Mouse (Mus musculus) neural tube, embryonic 13.5 days (tissue): Measurements from ENCODE around the gene Ankrd16. TPM values are rescaled to one million over a fixed set of nuclear protein-coding genes. Genes with fewer than 3 reads are reported as not detected.
A peak's percentile ranks its signal among the peaks of the same experiment; 100 is the strongest.

ENCODE experiments used
- ATAC-seq: fragments of 200-750 bp; cut with Nextera tagmentation; 2 replicates; pipeline ENCODE4 v1.8.0; 2017; ENCODE audit warnings: low read depth, mild to moderate bottlenecking, moderate TSS enrichment, moderate library complexity
- H3K27ac ChIP-seq: fragments of 300-500 bp; sonication (generic); replicated peaks from 2 replicates; pipeline ENCODE4 v1.5.1; 2015; ENCODE audit warnings: moderate library complexity, mild to moderate bottlenecking, inconsistent platforms
- H3K27me3 ChIP-seq: fragments of 300-500 bp; sonication (generic); 2 replicates; pipeline ENCODE4 v1.6.1; 2015; ENCODE audit warnings: mild to moderate bottlenecking, inconsistent platforms
- H3K36me3 ChIP-seq: fragments of 300-500 bp; sonication (generic); 2 replicates; pipeline ENCODE4 v1.6.1; 2015; ENCODE audit warnings: mild to moderate bottlenecking, inconsistent platforms
- H3K4me1 ChIP-seq: fragments of 300-500 bp; sonication (generic); replicated peaks from 2 replicates; pipeline ENCODE4 v1.6.1; 2015; ENCODE audit warnings: inconsistent platforms
- H3K4me2 ChIP-seq: fragments of 300-500 bp; sonication (generic); 2 replicates; pipeline ENCODE4 v1.6.1; 2015; ENCODE audit warnings: inconsistent platforms, mild to moderate bottlenecking, moderate library complexity
- H3K4me3 ChIP-seq: fragments of 300-500 bp; sonication (generic); 2 replicates; pipeline ENCODE4 v1.5.1; 2015; ENCODE audit warnings: mild to moderate bottlenecking, inconsistent platforms
- H3K9ac ChIP-seq: fragments of 300-500 bp; sonication (generic); 2 replicates; pipeline ENCODE4 v1.6.1; 2015; ENCODE audit warnings: moderate library complexity, mild to moderate bottlenecking, inconsistent platforms
- H3K9me3 ChIP-seq: fragments of 300-500 bp; sonication (generic); 2 replicates; pipeline ENCODE4 v1.6.1; 2016; ENCODE audit warnings: inconsistent platforms
- WGBS: fragments of 180-500 bp; shearing (Covaris S2); methylation state at CpG from one replicate; pipeline ENCODE4 v1.1.7; 2015; 5-methylcytosine and 5-hydroxymethylcytosine counted together
- polyA plus RNA-seq: library from polyadenylated mRNA; unstranded; fragments of >200 nt; fragmentation: Nextera tagmentation; extraction: Ambion mirVana; gene quantifications from 2 replicates; pipeline ENCODE4 v1.2.1, GENCODE M21; 2015

Ankrd16 gene
- polyA plus RNA-seq, result 44.4 and 51.2 TPM in 2 replicates

- Histone ChIP-seq H3K4me2 (peak within 1 kb of the TSS; percentile 85), H3K9me3 (no peaks in the 10 kb centered on the region), H3K4me3 (peak within 1 kb of the TSS; percentile 90), H3K36me3 (peaks cover 26% of the 10 kb centered on the region), H3K27ac (peak within 1 kb of the TSS; percentile 97), H3K4me1 (peaks cover 50% of the 10 kb centered on the region), H3K9ac (peak within 1 kb of the TSS; percentile 94), H3K27me3 (no peaks in the 10 kb centered on the region)
- under 1% methylated on average over 73 of the region's 73 CpGs for WGBS
- peak; percentile 97 for ATAC-seq
Measured at GRCm38 (mm10) chr2:11777091-11778068, at the start of gene Ankrd16, which contains the start of gene Fbh1. Ankrd16 (plus strand) TSS chr2:11777876. Fbh1 (minus strand) TSS chr2:11777582.

- WGBS, result 60% methylated on average over 3 of the region's 3 CpGs
- Histone ChIP-seq H3K27me3 (no peaks in the 10 kb centered on the region), H3K9ac (no peak overlapping the region), H3K9me3 (no peaks in the 10 kb centered on the region), H3K4me2 (no peak overlapping the region), H3K27ac (no peak overlapping the region), H3K36me3 (no peaks in the 10 kb centered on the region), H3K4me3 (no peak overlapping the region), H3K4me1 (no peaks in the 10 kb centered on the region)
- no peak for ATAC-seq
Measured at GRCm38 (mm10) chr2:11729091-11729490, 48.6 kb upstream of the Ankrd16 start.

- H3K9me3 ChIP-seq, result no peaks in the 10 kb centered on the region
- no peak for ATAC-seq
- no peak overlapping the region for H3K9ac ChIP-seq
- WGBS, result 60% methylated on average over 5 of the region's 5 CpGs
- no peaks in the 10 kb centered on the region for H3K27me3 ChIP-seq
- peaks cover 6% of the 10 kb centered on the region for H3K36me3 ChIP-seq
- no peak overlapping the region for H3K4me3 ChIP-seq
- no peak overlapping the region for H3K27ac ChIP-seq
- no peaks in the 10 kb centered on the region for H3K4me1 ChIP-seq
- no peak overlapping the region for H3K4me2 ChIP-seq
Measured at GRCm38 (mm10) chr2:11732978-11733377, 44.7 kb upstream of the Ankrd16 start.

GRCm38 (mm10) chr2:11735853-11736252 is 41.8 kb upstream of the Ankrd16 start:
- Histone ChIP-seq H3K27ac (no peak overlapping the region), H3K9me3 (no peaks in the 10 kb centered on the region), H3K4me3 (no peak overlapping the region), H3K4me1 (no peaks in the 10 kb centered on the region), H3K4me2 (no peak overlapping the region), H3K36me3 (peaks cover 34% of the 10 kb centered on the region), H3K9ac (no peak overlapping the region), H3K27me3 (no peaks in the 10 kb centered on the region)
- ATAC-seq, result no peak
- 86% methylated on average over 6 of the region's 6 CpGs for WGBS

- H3K9me3 ChIP-seq, result no peaks in the 10 kb centered on the region
- WGBS, result 91% methylated on average over 3 of the region's 3 CpGs
- H3K36me3 ChIP-seq, result peaks cover 64% of the 10 kb centered on the region
- H3K4me1 ChIP-seq, result no peaks in the 10 kb centered on the region
- no peak overlapping the region for H3K4me3 ChIP-seq
- no peak overlapping the region for H3K9ac ChIP-seq
- no peak overlapping the region for H3K27ac ChIP-seq
- H3K27me3 ChIP-seq, result no peaks in the 10 kb centered on the region
- no peak for ATAC-seq
- no peak overlapping the region for H3K4me2 ChIP-seq
Measured at GRCm38 (mm10) chr2:11738794-11739193, 38.9 kb upstream of the Ankrd16 start.

GRCm38 (mm10) chr2:11739516-11740051 is 38.1 kb upstream of the Ankrd16 start:
- no peaks in the 10 kb centered on the region for H3K9me3 ChIP-seq
- no peak overlapping the region for H3K4me2 ChIP-seq
- H3K4me3 ChIP-seq, result no peak overlapping the region
- no peak for ATAC-seq
- no peak overlapping the region for H3K9ac ChIP-seq
- H3K27ac ChIP-seq, result no peak overlapping the region
- WGBS, result 96% methylated on average over 4 of the region's 4 CpGs
- no peaks in the 10 kb centered on the region for H3K4me1 ChIP-seq
- no peaks in the 10 kb centered on the region for H3K27me3 ChIP-seq
- peaks cover 72% of the 10 kb centered on the region for H3K36me3 ChIP-seq

- peaks cover 98% of the 10 kb centered on the region for H3K36me3 ChIP-seq
- no peak for ATAC-seq
- WGBS, result 98% methylated on average over 4 of the region's 4 CpGs
Measured at GRCm38 (mm10) chr2:11762541-11762940, 15.1 kb upstream of the Ankrd16 start.

GRCm38 (mm10) chr2:11765694-11766093 is 12.0 kb upstream of the Ankrd16 start:
- no peak overlapping the region for H3K9ac ChIP-seq
- 84% methylated on average over 4 of the region's 4 CpGs for WGBS
- no peaks in the 10 kb centered on the region for H3K9me3 ChIP-seq
- no peaks in the 10 kb centered on the region for H3K4me1 ChIP-seq
- ATAC-seq, result no peak
- H3K27me3 ChIP-seq, result no peaks in the 10 kb centered on the region
- H3K4me3 ChIP-seq, result no peak overlapping the region
- H3K4me2 ChIP-seq, result no peak overlapping the region
- H3K27ac ChIP-seq, result no peak overlapping the region
- peaks cover 86% of the 10 kb centered on the region for H3K36me3 ChIP-seq

More at GRCm38 (mm10) chr2:11762541-11762940, 15.1 kb upstream of the Ankrd16 start:
- no peaks in the 10 kb centered on the region for H3K27me3 ChIP-seq
- no peak overlapping the region for H3K4me2 ChIP-seq
- no peak overlapping the region for H3K9ac ChIP-seq
- H3K9me3 ChIP-seq, result no peaks in the 10 kb centered on the region
- no peaks in the 10 kb centered on the region for H3K4me1 ChIP-seq
- no peak overlapping the region for H3K27ac ChIP-seq
- H3K4me3 ChIP-seq, result no peak overlapping the region

- no peaks in the 10 kb centered on the region for H3K9me3 ChIP-seq
- H3K27ac ChIP-seq, result no peak overlapping the region
- H3K4me3 ChIP-seq, result no peak overlapping the region
- H3K9ac ChIP-seq, result no peak overlapping the region
- no peak overlapping the region for H3K4me2 ChIP-seq
- H3K27me3 ChIP-seq, result no peaks in the 10 kb centered on the region
- ATAC-seq, result no peak
- H3K4me1 ChIP-seq, result peaks cover 1% of the 10 kb centered on the region; the same call in 1 of the 2 replicates
- H3K36me3 ChIP-seq, result peaks cover 77% of the 10 kb centered on the region
- 80% methylated on average over 5 of the region's 5 CpGs for WGBS
Measured at GRCm38 (mm10) chr2:11766485-11767160, 11.1 kb upstream of the Ankrd16 start.

- Histone ChIP-seq H3K27me3 (no peaks in the 10 kb centered on the region), H3K4me1 (peaks cover 6% of the 10 kb centered on the region; the same call in 1 of the 2 replicates), H3K9ac (no peak overlapping the region), H3K9me3 (no peaks in the 10 kb centered on the region), H3K4me2 (no peak overlapping the region), H3K4me3 (no peak overlapping the region), H3K27ac (no peak overlapping the region), H3K36me3 (peaks cover 71% of the 10 kb centered on the region)
- WGBS, result 91% methylated on average over 10 of the region's 10 CpGs
- ATAC-seq, result no peak
Measured at GRCm38 (mm10) chr2:11767161-11767545, 10.5 kb upstream of the Ankrd16 start.

- Histone ChIP-seq H3K9ac (no peak overlapping the region), H3K4me1 (peaks cover 41% of the 10 kb centered on the region), H3K4me3 (no peak overlapping the region), H3K9me3 (no peaks in the 10 kb centered on the region), H3K27me3 (no peaks in the 10 kb centered on the region), H3K27ac (no peak overlapping the region), H3K4me2 (no peak overlapping the region), H3K36me3 (peaks cover 28% of the 10 kb centered on the region)
- ATAC-seq, result no peak
- WGBS, result 88% methylated on average over 4 of the region's 4 CpGs
Measured at GRCm38 (mm10) chr2:11771701-11772100, 6.0 kb upstream of the Ankrd16 start.

- no peak overlapping the region for H3K9ac ChIP-seq
- WGBS, result 89% methylated on average over 4 of the region's 4 CpGs
- peaks cover 43% of the 10 kb centered on the region for H3K4me1 ChIP-seq
- H3K4me3 ChIP-seq, result no peak overlapping the region
- H3K36me3 ChIP-seq, result peaks cover 21% of the 10 kb centered on the region
- no peak for ATAC-seq
- no peak overlapping the region for H3K27ac ChIP-seq
- H3K4me2 ChIP-seq, result no peak overlapping the region
- H3K9me3 ChIP-seq, result no peaks in the 10 kb centered on the region
- H3K27me3 ChIP-seq, result no peaks in the 10 kb centered on the region
Measured at GRCm38 (mm10) chr2:11772401-11772800, 5.3 kb upstream of the Ankrd16 start.
